Mouse (Mus musculus): ENCODE data around the gene Ptrh1. TPM values are rescaled to one million over a fixed set of nuclear protein-coding genes. Genes with fewer than 3 reads are reported as not detected.

The Ptrh1 gene
- polyA plus RNA-seq, 2 experiments, result 1.7 to 1.9 TPM

GRCm38 (mm10) chr2:32811959-32812358, 36.4 kb downstream of the Ptrh1 start:
- 72% methylated on average over 8 of the region's 8 CpGs for WGBS (ENCODE audit: insufficient replicate concordance)

GRCm38 (mm10) chr2:32816497-32816896, 40.9 kb downstream of the Ptrh1 start:
- no peaks in the 10 kb centered on the region for H3K36me3 ChIP-seq (replicated peaks; ENCODE audit: control insufficient read depth, insufficient read depth, low read depth)
- H3K9ac ChIP-seq (replicated peaks), result no peak overlapping the region
- DNase-seq (ENCODE audit: low read depth in 3 of 3, low spot score in 3 of 3) (no peak), ATAC-seq (ENCODE audit: insufficient read depth) (no peak)
- H3K27ac ChIP-seq, result no peak overlapping the region
- no peak for TF ChIP-seq EP300 (IDR thresholded peaks at IDR 0.05; ENCODE audit: low read depth)
- TF ChIP-seq CTCF (IDR thresholded peaks at IDR 0.05; ENCODE audit: low read depth), result no peak
- peaks cover 0 to 1% of the 10 kb centered on the region in 2 experiments; a peak in 1 of 4 replicates for H3K4me1 ChIP-seq (replicated peaks; ENCODE audit: control insufficient read depth in 2 of 2, insufficient read depth in 2 of 2, low read length in 1 of 2)
- 75% methylated on average over 2 of the region's 2 CpGs for WGBS (ENCODE audit: insufficient replicate concordance)
- no peaks in the 10 kb centered on the region for H3K9me3 ChIP-seq (ENCODE audit: control insufficient read depth, low read length)
- no peak overlapping the region for H3K4me2 ChIP-seq (ENCODE audit: low read depth)
- no peak overlapping the region for H3K4me3 ChIP-seq (ENCODE audit: insufficient read depth in 1 of 2, low read depth in 2 of 2, low read length in 2 of 2)
- no peaks in the 10 kb centered on the region for H3K27me3 ChIP-seq (ENCODE audit: control insufficient read depth, insufficient read depth, low read length)

More at GRCm38 (mm10) chr2:32811959-32812358, 36.4 kb downstream of the Ptrh1 start:
- Histone ChIP-seq H3K9ac (replicated peaks) (no peak overlapping the region), H3K4me1 (replicated peaks; ENCODE audit: control insufficient read depth in 2 of 2, insufficient read depth in 2 of 2, low read length in 1 of 2) (peaks cover 0 to 2% of the 10 kb centered on the region in 2 experiments; a peak in 1 of 4 replicates), H3K36me3 (replicated peaks; ENCODE audit: control insufficient read depth, insufficient read depth, low read depth) (no peaks in the 10 kb centered on the region), H3K4me2 (ENCODE audit: low read depth) (no peak overlapping the region), H3K27ac (no peak overlapping the region), H3K27me3 (ENCODE audit: control insufficient read depth, insufficient read depth, low read length) (no peaks in the 10 kb centered on the region), H3K4me3 (ENCODE audit: insufficient read depth in 1 of 2, low read depth in 2 of 2, low read length in 2 of 2) (no peak overlapping the region), H3K9me3 (ENCODE audit: control insufficient read depth, low read length) (no peaks in the 10 kb centered on the region)
- no peak for TF ChIP-seq CTCF (IDR thresholded peaks at IDR 0.05; ENCODE audit: low read depth)
- no peak for TF ChIP-seq EP300 (IDR thresholded peaks at IDR 0.05; ENCODE audit: low read depth)
- ATAC-seq (ENCODE audit: insufficient read depth) (no peak), DNase-seq (ENCODE audit: low read depth in 3 of 3, low spot score in 3 of 3) (no peak)

- DNase-seq (ENCODE audit: low read depth in 3 of 3, low spot score in 3 of 3), result no peak
- Histone ChIP-seq H3K36me3 (replicated peaks; ENCODE audit: control insufficient read depth, insufficient read depth, low read depth) (no peaks in the 10 kb centered on the region), H3K27me3 (ENCODE audit: control insufficient read depth, insufficient read depth, low read length) (no peaks in the 10 kb centered on the region), H3K9me3 (ENCODE audit: control insufficient read depth, low read length) (no peaks in the 10 kb centered on the region), H3K4me2 (ENCODE audit: low read depth) (no peak overlapping the region), H3K4me1 (replicated peaks; ENCODE audit: control insufficient read depth in 2 of 2, insufficient read depth in 2 of 2, low read length in 1 of 2) (no peaks in the 10 kb centered on the region), H3K9ac (replicated peaks) (no peak overlapping the region), H3K27ac (no peak overlapping the region), H3K4me3 (ENCODE audit: insufficient read depth in 1 of 2, low read depth in 2 of 2, low read length in 2 of 2) (no peak overlapping the region)
- WGBS (ENCODE audit: insufficient replicate concordance), result 66% methylated on average over 17 of the region's 17 CpGs
- no peak for TF ChIP-seq EP300 (IDR thresholded peaks at IDR 0.05; ENCODE audit: low read depth)
- no peak for TF ChIP-seq CTCF (IDR thresholded peaks at IDR 0.05; ENCODE audit: low read depth)
- ATAC-seq (ENCODE audit: insufficient read depth), result no peak
Measured at GRCm38 (mm10) chr2:32816946-32817581, 41.5 kb downstream of the Ptrh1 start.

- Histone ChIP-seq H3K27ac (no peak overlapping the region), H3K4me1 (replicated peaks; ENCODE audit: control insufficient read depth in 2 of 2, insufficient read depth in 2 of 2, low read length in 1 of 2) (no peaks in the 10 kb centered on the region)
- WGBS (ENCODE audit: insufficient replicate concordance), result 67% methylated on average over 7 of the region's 7 CpGs
Measured at GRCm38 (mm10) chr2:32817589-32817988, 42.0 kb downstream of the Ptrh1 start.

GRCm38 (mm10) chr2:32818208-32818607, 42.6 kb downstream of the Ptrh1 start:
- no peak for DNase-seq (ENCODE audit: low read depth in 3 of 3, low spot score in 3 of 3)
- no peaks in the 10 kb centered on the region for H3K36me3 ChIP-seq (replicated peaks; ENCODE audit: control insufficient read depth, insufficient read depth, low read depth)
- no peak for TF ChIP-seq CTCF (IDR thresholded peaks at IDR 0.05; ENCODE audit: low read depth)
- no peak for TF ChIP-seq EP300 (IDR thresholded peaks at IDR 0.05; ENCODE audit: low read depth)
- no peaks in the 10 kb centered on the region for H3K9me3 ChIP-seq (ENCODE audit: control insufficient read depth, low read length)
- no peak for ATAC-seq (ENCODE audit: insufficient read depth)
- no peak overlapping the region for H3K27ac ChIP-seq
- H3K9ac ChIP-seq (replicated peaks), result no peak overlapping the region
- no peak overlapping the region for H3K4me3 ChIP-seq (ENCODE audit: insufficient read depth in 1 of 2, low read depth in 2 of 2, low read length in 2 of 2)
- H3K4me1 ChIP-seq (replicated peaks; ENCODE audit: control insufficient read depth in 2 of 2, insufficient read depth in 2 of 2, low read length in 1 of 2), result no peaks in the 10 kb centered on the region
- no peaks in the 10 kb centered on the region for H3K27me3 ChIP-seq (ENCODE audit: control insufficient read depth, insufficient read depth, low read length)
- WGBS (ENCODE audit: insufficient replicate concordance), result 85% methylated on average over 5 of the region's 5 CpGs
- H3K4me2 ChIP-seq (ENCODE audit: low read depth), result no peak overlapping the region

More at GRCm38 (mm10) chr2:32817589-32817988, 42.0 kb downstream of the Ptrh1 start:
- no peak overlapping the region for H3K9ac ChIP-seq (replicated peaks)
- ATAC-seq (ENCODE audit: insufficient read depth), result no peak
- H3K36me3 ChIP-seq (replicated peaks; ENCODE audit: control insufficient read depth, insufficient read depth, low read depth), result no peaks in the 10 kb centered on the region
- DNase-seq (ENCODE audit: low read depth in 3 of 3, low spot score in 3 of 3), result no peak
- H3K4me2 ChIP-seq (ENCODE audit: low read depth), result no peak overlapping the region
- H3K27me3 ChIP-seq (ENCODE audit: control insufficient read depth, insufficient read depth, low read length), result no peaks in the 10 kb centered on the region
- H3K9me3 ChIP-seq (ENCODE audit: control insufficient read depth, low read length), result no peaks in the 10 kb centered on the region
- no peak for TF ChIP-seq CTCF (IDR thresholded peaks at IDR 0.05; ENCODE audit: low read depth)
- no peak for TF ChIP-seq EP300 (IDR thresholded peaks at IDR 0.05; ENCODE audit: low read depth)
- H3K4me3 ChIP-seq (ENCODE audit: insufficient read depth in 1 of 2, low read depth in 2 of 2, low read length in 2 of 2), result no peak overlapping the region

All from liver, embryonic 14.5 days (tissue).